10 mouse cellular contexts compared by ENCODE assay signal in genomic region chr4:100169683-100170082, GRCm38 (mm10).
DNase-seq lines count a peak whose midpoint lies in the region; ATAC-seq and TF ChIP-seq lines count a peak whose summit lies in the region.
"Had no signal": no experiment of that assay in that cellular context is flagged by ENCODE, and none has a peak within 500 bp of the region (broad histone marks: within the 10 kb centered on the region; RNA-seq: fewer than 3 reads in every experiment).

No protein-coding gene starts in this region.

- no peak overlapping the region for H3K4me3 ChIP-seq in forebrain, embryonic 11.5 days (ENCODE audit: low read depth, low read length)
- no peak overlapping the region for H3K4me3 ChIP-seq in hindbrain, embryonic 13.5 days
- no peak overlapping the region for H3K4me3 ChIP-seq in midbrain, embryonic 14.5 days (replicated peaks; ENCODE audit: low read depth, low read length)
- H3K4me3 ChIP-seq in left cerebral cortex, adult 2 months, result no peak overlapping the region
- H3K4me3 ChIP-seq in cerebellum, adult 2 months (replicated peaks; ENCODE audit: insufficient read depth, low read depth, low read length), result no peak overlapping the region
- H3K4me3 ChIP-seq: erythroblast, embryonic 14.5 days had no signal

- H3K4me2 ChIP-seq in forebrain, embryonic 11.5 days (ENCODE audit: low read depth, low read length, severe bottlenecking), result peak overlapping the region; percentile 47; the same call in 1 of the 2 replicates
- no peak overlapping the region for H3K4me2 ChIP-seq in hindbrain, embryonic 13.5 days
- H3K4me2 ChIP-seq in midbrain, embryonic 14.5 days (ENCODE audit: low read length), result peak overlapping the region; percentile 24

- intact Hi-C loops in left cerebral cortex, adult 2 months (cut with DNase I), result no loop called here

- peak overlapping the region; percentile 12; the same call in 1 of the 2 replicates for H3K27ac ChIP-seq in forebrain, embryonic 11.5 days (ENCODE audit: low read depth, low read length)
- peak overlapping the region; percentile 24 for H3K27ac ChIP-seq in hindbrain, embryonic 13.5 days
- H3K27ac ChIP-seq in midbrain, embryonic 14.5 days (replicated peaks; ENCODE audit: low read depth, low read length), result no peak overlapping the region
- H3K27ac ChIP-seq in left cerebral cortex, adult 2 months, result no peak overlapping the region
- H3K27ac ChIP-seq in cerebellum, adult 2 months (ENCODE audit: insufficient read depth, low read length), result no peak overlapping the region

- no peak overlapping the region for H3K9ac ChIP-seq in forebrain, embryonic 11.5 days (ENCODE audit: low read length)
- no peak overlapping the region for H3K9ac ChIP-seq in hindbrain, embryonic 13.5 days
- no peak overlapping the region for H3K9ac ChIP-seq in midbrain, embryonic 14.5 days (replicated peaks; ENCODE audit: low read length)

- TF ChIP-seq CTCF in left cerebral cortex, adult 2 months (IDR thresholded peaks at IDR 0.05), result no peak
- TF ChIP-seq CTCF in cerebellum, adult 2 months (IDR thresholded peaks at IDR 0.05; ENCODE audit: borderline replicate concordance, insufficient read depth, low read depth, low read length), result no peak

- peak; percentile 30 for DNase-seq in layer of hippocampus, adult 9-11 months
- DNase-seq in layer of hippocampus, postnatal 25 days (ENCODE audit: extremely low spot score in 1 of 2, low spot score in 1 of 2), result no peak
- DNase-seq in forebrain, embryonic 11.5 days (ENCODE audit: low spot score), result no peak
- DNase-seq in midbrain, embryonic 14.5 days, result peak; percentile 38
- DNase-seq in yolk sac, embryonic 10.5 days (ENCODE audit: low spot score), result no peak
- no peak for DNase-seq in left cerebral cortex, adult 2 months (ENCODE audit: extremely low spot score in 1 of 2, low spot score in 2 of 2)
- DNase-seq in cerebellum, adult 2 months, result no peak
- DNase-seq: kidney, adult 9 months had no signal

- no peaks in the 10 kb centered on the region for H3K9me3 ChIP-seq in forebrain, embryonic 11.5 days (ENCODE audit: control insufficient read depth, low read length)
- no peaks in the 10 kb centered on the region for H3K9me3 ChIP-seq in hindbrain, embryonic 13.5 days
- no peaks in the 10 kb centered on the region for H3K9me3 ChIP-seq in midbrain, embryonic 14.5 days (ENCODE audit: control insufficient read depth, low read length)

- peak; percentile 65; the same call in 1 of the 2 replicates for ATAC-seq in forebrain, embryonic 11.5 days (replicated peaks; ENCODE audit: low FRiP score)
- peak; percentile 39; the same call in 1 of the 2 replicates for ATAC-seq in hindbrain, embryonic 13.5 days (ENCODE audit: low FRiP score)
- ATAC-seq in midbrain, embryonic 14.5 days (ENCODE audit: low FRiP score, low TSS enrichment), result no peak

- H3K36me3 ChIP-seq in forebrain, embryonic 11.5 days (ENCODE audit: control insufficient read depth, insufficient read depth, low read length), result no peaks in the 10 kb centered on the region
- no peaks in the 10 kb centered on the region for H3K36me3 ChIP-seq in hindbrain, embryonic 13.5 days
- no peaks in the 10 kb centered on the region for H3K36me3 ChIP-seq in midbrain, embryonic 14.5 days (ENCODE audit: control insufficient read depth, insufficient read depth, low read length)

- 74% methylated on average over 5 of the region's 5 CpGs for WGBS in forebrain, embryonic 11.5 days
- 72% methylated on average over 5 of the region's 5 CpGs for WGBS in hindbrain, embryonic 13.5 days
- WGBS in midbrain, embryonic 14.5 days, result 64% methylated on average over 5 of the region's 5 CpGs
- WGBS in cerebellum, adult 2 months, result 58% methylated on average over 5 of the region's 5 CpGs

- no peaks in the 10 kb centered on the region for H3K27me3 ChIP-seq in forebrain, embryonic 11.5 days (ENCODE audit: control insufficient read depth, insufficient read depth, low read length)
- no peaks in the 10 kb centered on the region for H3K27me3 ChIP-seq in hindbrain, embryonic 13.5 days
- no peaks in the 10 kb centered on the region for H3K27me3 ChIP-seq in midbrain, embryonic 14.5 days (ENCODE audit: control insufficient read depth, insufficient read depth, low read length)
- no peaks in the 10 kb centered on the region for H3K27me3 ChIP-seq in cerebellum, adult 2 months (ENCODE audit: control insufficient read depth, insufficient read depth, low read length)

- TF ChIP-seq POLR2A in cerebellum, adult 2 months (IDR thresholded peaks at IDR 0.05; ENCODE audit: borderline replicate concordance, insufficient read depth, low read length), result no peak

- H3K4me1 ChIP-seq in forebrain, embryonic 11.5 days (replicated peaks; ENCODE audit: control insufficient read depth, insufficient read depth, low read length), result peaks cover 9% of the 10 kb centered on the region; the same call in 1 of the 2 replicates
- peaks cover 24% of the 10 kb centered on the region for H3K4me1 ChIP-seq in hindbrain, embryonic 13.5 days (replicated peaks)
- 0 out of 2 replicates have a peak, but pooled peaks cover 6% of the 10 kb centered on the region for H3K4me1 ChIP-seq in midbrain, embryonic 14.5 days (ENCODE audit: control insufficient read depth, insufficient read depth, low read length)
- H3K4me1 ChIP-seq in cerebellum, adult 2 months (ENCODE audit: control insufficient read depth, insufficient read depth, low read length), result peaks cover 3% of the 10 kb centered on the region; the same call in 1 of the 2 replicates

Comparison
In these comparisons a context has a peak if more than half of its experiments do, and no peak if none do; other contexts are left out.
1. DNase-seq: peak in layer of hippocampus, adult 9-11 months (single experiment) and midbrain, embryonic 14.5 days (single experiment); none in layer of hippocampus, postnatal 25 days (0 of 2), forebrain, embryonic 11.5 days (single experiment), yolk sac, embryonic 10.5 days (single experiment), left cerebral cortex, adult 2 months (0 of 2) and cerebellum, adult 2 months (0 of 2).
2. H3K27ac ChIP-seq: peak in forebrain, embryonic 11.5 days (single experiment) and hindbrain, embryonic 13.5 days (single experiment); none in midbrain, embryonic 14.5 days (single experiment), left cerebral cortex, adult 2 months (single experiment) and cerebellum, adult 2 months (single experiment).